Mouse (Mus musculus) liver, embryonic 14.5 days (tissue): ENCODE results near the gene Hephl1. TPM values are rescaled to one million over a fixed set of nuclear protein-coding genes. Genes with fewer than 3 reads are reported as not detected.

Experiments used
- ATAC-seq: fragments of 200-750 bp; cut with Nextera tagmentation; 2 replicates; pipeline ENCODE4 v1.8.0; 2017; ENCODE audit warnings: moderate number of reproducible peaks, mild to moderate bottlenecking, moderate library complexity; ENCODE audit not compliant: insufficient read depth
- DNase-seq, 3 experiments: peaks; one replicate each; pipeline ENCODE4 v3.0.0-alpha.2; 2012 to 2013; ENCODE audit warnings: low read depth in 3 of 3, low spot score in 3 of 3
- H3K27ac ChIP-seq: fragments of 300-500 bp; sonication (generic); 2 replicates; pipeline ENCODE4 v1.5.1; 2014; ENCODE audit warnings: moderate library complexity, mild to moderate bottlenecking, control low read depth, inconsistent platforms
- H3K27me3 ChIP-seq: fragments of 300-500 bp; sonication (generic); 2 replicates; pipeline ENCODE4 v1.6.1; 2014; ENCODE audit warnings: mild to moderate bottlenecking, low read length, moderate library complexity; ENCODE audit not compliant: control insufficient read depth, insufficient read depth
- H3K36me3 ChIP-seq: fragments of 300-500 bp; sonication (generic); replicated peaks from 2 replicates; pipeline ENCODE4 v1.6.1; 2014; ENCODE audit warnings: low read depth; ENCODE audit not compliant: control insufficient read depth, insufficient read depth
- H3K4me1 ChIP-seq, 2 experiments: fragments of 200-500 bp in 1 of 2; fragments of 300-500 bp in 1 of 2; sonication (generic) in 1 of 2; replicated peaks; 2 replicates each; pipeline ENCODE4 v1.6.1; 2012 to 2014; ENCODE audit warnings: antibody characterized with exemption in 1 of 2, inconsistent platforms in 1 of 2, low read length in 1 of 2; ENCODE audit not compliant: control insufficient read depth in 2 of 2, insufficient read depth in 2 of 2
- H3K4me2 ChIP-seq: fragments of 300-500 bp; sonication (generic); 2 replicates; pipeline ENCODE4 v1.6.1; 2014; ENCODE audit warnings: low read depth, mild to moderate bottlenecking, control low read depth, moderate library complexity
- H3K4me3 ChIP-seq, 2 experiments: fragments of 200-500 bp in 1 of 2; fragments of 300-500 bp in 1 of 2; sonication (generic) in 1 of 2; 2 replicates each; pipeline ENCODE4 v1.5.1; 2012 to 2014; ENCODE audit warnings: low read depth in 2 of 2, low read length in 2 of 2, mild to moderate bottlenecking in 2 of 2, control low read depth in 1 of 2, inconsistent platforms in 1 of 2, moderate library complexity in 1 of 2; ENCODE audit not compliant: insufficient read depth in 1 of 2
- H3K9ac ChIP-seq: fragments of 300-500 bp; sonication (generic); replicated peaks from 2 replicates; pipeline ENCODE4 v1.6.1; 2014; ENCODE audit warnings: mild to moderate bottlenecking, control low read depth, moderate library complexity
- H3K9me3 ChIP-seq: fragments of 300-500 bp; sonication (generic); 2 replicates; pipeline ENCODE4 v1.6.1; 2016; ENCODE audit warnings: low read length, mixed read lengths; ENCODE audit not compliant: control insufficient read depth
- CTCF ChIP-seq: IDR thresholded peaks from 2 replicates; pipeline ENCODE4 v1.5.1; 2016; ENCODE audit warnings: antibody characterized with exemption, low read depth, control low read depth
- EP300 ChIP-seq: IDR thresholded peaks from 2 replicates; pipeline ENCODE4 v1.6.1; 2016; ENCODE audit warnings: antibody characterized with exemption, low read depth
- WGBS: fragments of 180-500 bp; shearing (Covaris S2); extraction: QIAGEN DNeasy Blood & Tissue Kit; methylation state at CpG from one replicate; pipeline ENCODE4 v1.1.7; 2014; ENCODE audit not compliant: insufficient replicate concordance; 5-methylcytosine and 5-hydroxymethylcytosine counted together
- polyA plus RNA-seq, 2 experiments: library from polyadenylated mRNA; depleted of rRNA in 1 of 2; stranded (reverse) in 1 of 2; unstranded in 1 of 2; fragments of >200 nt; fragmentation: Nextera tagmentation in 1 of 2; extraction: Ambion mirVana in 1 of 2; gene quantifications; 2 replicates each; pipeline versions ENCODE4 v1.2.1 to v1.2.3; 2012 to 2014

Gene Hephl1
- polyA plus RNA-seq, 2 experiments, result 0.05 TPM; not detected in 1

GRCm38 (mm10) chr9:15021156-15021555, 90.8 kb downstream of the Hephl1 start:
- TF ChIP-seq EP300, result no peak
- TF ChIP-seq CTCF, result no peak
- Histone ChIP-seq H3K4me1 (peaks cover 0 to 4% of the 10 kb centered on the region in 2 experiments; a peak in 2 of 4 replicates), H3K4me2 (no peak overlapping the region), H3K27ac (no peak overlapping the region), H3K9me3 (no peaks in the 10 kb centered on the region), H3K4me3 (no peak overlapping the region), H3K27me3 (no peaks in the 10 kb centered on the region), H3K9ac (no peak overlapping the region), H3K36me3 (no peaks in the 10 kb centered on the region)
- DNase-seq (no peak), ATAC-seq (no peak)
- WGBS, result 32% methylated on average over 9 of the region's 9 CpGs

- Histone ChIP-seq H3K4me2 (no peak overlapping the region), H3K9me3 (no peaks in the 10 kb centered on the region), H3K4me1 (peaks cover 0 to 4% of the 10 kb centered on the region in 2 experiments; a peak in 2 of 4 replicates), H3K9ac (no peak overlapping the region), H3K36me3 (no peaks in the 10 kb centered on the region), H3K27me3 (no peaks in the 10 kb centered on the region), H3K4me3 (no peak overlapping the region), H3K27ac (no peak overlapping the region)
- ATAC-seq, result no peak
- no peak for DNase-seq
- TF ChIP-seq CTCF (no peak), EP300 (no peak)
- 76% methylated on average over 5 of the region's 5 CpGs for WGBS
Measured at GRCm38 (mm10) chr9:15020561-15021080, 91.3 kb downstream of the Hephl1 start.

- H3K27ac ChIP-seq, result no peak overlapping the region
- no peaks in the 10 kb centered on the region for H3K9me3 ChIP-seq
- TF ChIP-seq CTCF (no peak), EP300 (no peak)
- no peaks in the 10 kb centered on the region for H3K27me3 ChIP-seq
- H3K4me2 ChIP-seq, result no peak overlapping the region
- no peaks in the 10 kb centered on the region for H3K36me3 ChIP-seq
- 36% methylated on average over 5 of the region's 5 CpGs for WGBS
- peaks cover 0 to 4% of the 10 kb centered on the region in 2 experiments; a peak in 2 of 4 replicates for H3K4me1 ChIP-seq
- ATAC-seq (no peak), DNase-seq (no peak)
- H3K9ac ChIP-seq, result no peak overlapping the region
- no peak overlapping the region for H3K4me3 ChIP-seq
Measured at GRCm38 (mm10) chr9:15018756-15019131, 93.2 kb downstream of the Hephl1 start.

GRCm38 (mm10) chr9:15017791-15018755, 93.8 kb downstream of the Hephl1 start:
- no peaks in the 10 kb centered on the region for H3K9me3 ChIP-seq
- H3K4me1 ChIP-seq, result peaks cover 0 to 4% of the 10 kb centered on the region in 2 experiments; a peak in 2 of 4 replicates
- DNase-seq (peak in 2 of 3 experiments; percentile 7 to 22), ATAC-seq (peak; percentile 64; the same call in 1 of the 2 replicates)
- no peaks in the 10 kb centered on the region for H3K36me3 ChIP-seq
- no peak overlapping the region for H3K4me2 ChIP-seq
- H3K27ac ChIP-seq, result no peak overlapping the region
- H3K9ac ChIP-seq, result no peak overlapping the region
- H3K4me3 ChIP-seq, result no peak overlapping the region
- TF ChIP-seq CTCF, result no peak
- no peak for TF ChIP-seq EP300
- H3K27me3 ChIP-seq, result no peaks in the 10 kb centered on the region
- 28% methylated on average over 18 of the region's 18 CpGs for WGBS

GRCm38 (mm10) chr9:15015223-15015956, 96.5 kb downstream of the Hephl1 start:
- Histone ChIP-seq H3K4me2 (no peak overlapping the region), H3K4me3 (no peak overlapping the region), H3K9ac (no peak overlapping the region), H3K27ac (no peak overlapping the region), H3K36me3 (no peaks in the 10 kb centered on the region), H3K27me3 (no peaks in the 10 kb centered on the region), H3K9me3 (no peaks in the 10 kb centered on the region), H3K4me1 (no peaks in the 10 kb centered on the region)
- 43% methylated on average over 7 of the region's 7 CpGs for WGBS
- ATAC-seq, result 0 out of 2 replicates have a peak, but pooled peaks have one; percentile 37
- peak; percentile 87 for TF ChIP-seq CTCF
- no peak for TF ChIP-seq EP300
- DNase-seq, result peak; percentile 41 to 53 (median 50)
